In genomic region chr11:79725005-79725404, GRCm38 (mm10) we compare ENCODE assay signal across 22 mouse cellular contexts.
"Had no signal": no experiment of that assay in that cellular context is flagged by ENCODE, and none has a peak within 500 bp of the region (broad histone marks: within the 10 kb centered on the region; RNA-seq: fewer than 3 reads in every experiment).

No protein-coding gene starts in this region.

- H3K4me1 ChIP-seq: stomach, embryonic 15.5 days had no signal

- DNase-seq: layer of hippocampus, adult 9-11 months; liver; liver, postnatal 0 days; lung, embryonic 14.5 days; retina, postnatal 1 day; right cerebral cortex, postnatal 25 days; spleen, adult 18-20 months; thymus, postnatal 25 days had no signal

- H3K27me3 ChIP-seq: kidney, embryonic 15.5 days; limb, embryonic 13.5 days; midbrain, embryonic 13.5 days; neural tube, embryonic 13.5 days; stomach, embryonic 15.5 days had no signal

- H3K4me2 ChIP-seq: kidney, embryonic 15.5 days; limb, embryonic 13.5 days; lung, embryonic 14.5 days; midbrain, embryonic 13.5 days; neural tube, embryonic 13.5 days; stomach, embryonic 15.5 days had no signal

- H3K27ac ChIP-seq: hindbrain, postnatal 0 days; kidney, embryonic 15.5 days; layer of hippocampus, adult 2 months; limb, embryonic 10.5 days; limb, embryonic 13.5 days; liver, embryonic 14.5 days; macrophage; midbrain, embryonic 13.5 days; neural tube, embryonic 13.5 days; stomach, embryonic 15.5 days had no signal

- H3K4me3 ChIP-seq: kidney, embryonic 15.5 days; layer of hippocampus, adult 2 months; limb, embryonic 10.5 days; limb, embryonic 13.5 days; midbrain, embryonic 13.5 days; neural tube, embryonic 13.5 days; stomach, embryonic 15.5 days had no signal

- H3K36me3 ChIP-seq: limb, embryonic 10.5 days; limb, embryonic 13.5 days; midbrain, embryonic 13.5 days; neural tube, embryonic 13.5 days had no signal

- H3K9me3 ChIP-seq: kidney, embryonic 15.5 days; limb, embryonic 10.5 days; limb, embryonic 13.5 days; midbrain, embryonic 13.5 days; neural tube, embryonic 13.5 days; stomach, embryonic 15.5 days had no signal

- ATAC-seq: hindbrain, postnatal 0 days; inflammation-experienced regulatory T-cells, adult 6 months; intestine, embryonic 16.5 days; liver, postnatal 0 days; lung, postnatal 0 days; midbrain, embryonic 13.5 days; midbrain, embryonic 16.5 days had no signal

- H3K9ac ChIP-seq: kidney, embryonic 15.5 days; limb, embryonic 13.5 days; liver, embryonic 14.5 days; liver, postnatal 0 days; lung, embryonic 14.5 days; midbrain, embryonic 13.5 days; neural tube, embryonic 13.5 days; stomach, embryonic 15.5 days had no signal
